Mouse (Mus musculus): ENCODE data around the gene Snx30. TPM values are rescaled to one million over a fixed set of nuclear protein-coding genes. Genes with fewer than 3 reads are reported as not detected.

Snx30 gene
- total RNA-seq, 2 experiments from 2014 or later = 13.2 to 14.0 TPM

- no peak for DNase-seq (ENCODE audit: low spot score in 2 of 2)
These were observed 16.5 kb downstream of the Snx30 start for GRCm38 (mm10) chr4:59822119-59822518.

- DNase-seq (ENCODE audit: low spot score in 2 of 2) = no peak
These were observed 17.8 kb downstream of the Snx30 start for GRCm38 (mm10) chr4:59823470-59823869.

GRCm38 (mm10) chr4:59824860-59825259, 19.2 kb downstream of the Snx30 start:
- no peak for DNase-seq (ENCODE audit: low spot score in 2 of 2)

GRCm38 (mm10) chr4:59825634-59826033, 20.0 kb downstream of the Snx30 start:
- DNase-seq (ENCODE audit: low spot score in 2 of 2) = no peak

GRCm38 (mm10) chr4:59826381-59826780, 20.7 kb downstream of the Snx30 start:
- no peak for DNase-seq (ENCODE audit: low spot score in 2 of 2)

GRCm38 (mm10) chr4:59829072-59829471, 23.4 kb downstream of the Snx30 start:
- no peak for DNase-seq (ENCODE audit: low spot score in 2 of 2)

GRCm38 (mm10) chr4:59831038-59831437, 25.4 kb downstream of the Snx30 start:
- DNase-seq (ENCODE audit: low spot score in 2 of 2) = no peak

- no peak for DNase-seq (ENCODE audit: low spot score in 2 of 2)
These were observed 27.2 kb downstream of the Snx30 start for GRCm38 (mm10) chr4:59832810-59833209.

GRCm38 (mm10) chr4:59837659-59838058, 32.0 kb downstream of the Snx30 start:
- DNase-seq (ENCODE audit: low spot score in 2 of 2) = no peak

GRCm38 (mm10) chr4:59844460-59845244, 39.0 kb downstream of the Snx30 start:
- no peak for DNase-seq (ENCODE audit: low spot score in 2 of 2)

GRCm38 (mm10) chr4:59845245-59845637, 39.6 kb downstream of the Snx30 start:
- DNase-seq (ENCODE audit: low spot score in 2 of 2) = no peak

GRCm38 (mm10) chr4:59847447-59847846, 41.8 kb downstream of the Snx30 start:
- DNase-seq (ENCODE audit: low spot score in 2 of 2) = no peak

- DNase-seq (ENCODE audit: low spot score in 2 of 2) = peak; percentile 38 to 50
These were observed 44.5 kb downstream of the Snx30 start for GRCm38 (mm10) chr4:59850181-59850580.

- DNase-seq (ENCODE audit: low spot score in 2 of 2) = no peak
These were observed 45.4 kb downstream of the Snx30 start for GRCm38 (mm10) chr4:59850886-59851623.

- no peak for DNase-seq (ENCODE audit: low spot score in 2 of 2)
These were observed 47.5 kb downstream of the Snx30 start for GRCm38 (mm10) chr4:59853155-59853554.

GRCm38 (mm10) chr4:59859693-59860425, 54.2 kb downstream of the Snx30 start:
- DNase-seq (ENCODE audit: low spot score in 2 of 2) = no peak

- DNase-seq (ENCODE audit: low spot score in 2 of 2) = no peak
These were observed 54.8 kb downstream of the Snx30 start for GRCm38 (mm10) chr4:59860431-59860830.

- no peak for DNase-seq (ENCODE audit: low spot score in 2 of 2)
These were observed 56.2 kb downstream of the Snx30 start for GRCm38 (mm10) chr4:59861871-59862270.

GRCm38 (mm10) chr4:59862335-59862734, 56.7 kb downstream of the Snx30 start:
- DNase-seq (ENCODE audit: low spot score in 2 of 2) = no peak

- no peak for DNase-seq (ENCODE audit: low spot score in 2 of 2)
These were observed 58.2 kb downstream of the Snx30 start for GRCm38 (mm10) chr4:59863869-59864268.

GRCm38 (mm10) chr4:59868086-59868485, 62.4 kb downstream of the Snx30 start:
- no peak for DNase-seq (ENCODE audit: low spot score in 2 of 2)

Measured in adrenal gland, postnatal 4 days (tissue).